ENCODE assay signal across 9 mouse cellular contexts in genomic region chr12:91765054-91765453, GRCm38 (mm10). TPM values are rescaled to one million over a fixed set of nuclear protein-coding genes. Genes with fewer than 3 reads are reported as not detected.
DNase-seq lines count a peak whose midpoint lies in the region; ATAC-seq and TF ChIP-seq lines count a peak whose summit lies in the region.
"Had no signal": no experiment of that assay in that cellular context is flagged by ENCODE, and none has a peak within 500 bp of the region (broad histone marks: within the 10 kb centered on the region; RNA-seq: fewer than 3 reads in every experiment).

No protein-coding gene starts in this region.

- no peaks in the 10 kb centered on the region for H3K79me2 ChIP-seq in macrophage (ENCODE audit: inconsistent target)

- ATAC-seq in inflammation-experienced regulatory T-cells, adult 6 months = no peak
- no peak for ATAC-seq in hindbrain, embryonic 16.5 days

- no peak overlapping the region for H3K4me2 ChIP-seq in hindbrain, embryonic 16.5 days (ENCODE audit: low read length)
- H3K4me2 ChIP-seq: hindbrain, embryonic 13.5 days had no signal

- TF ChIP-seq CTCF in kidney, adult 2 months (conservative IDR thresholded peaks at IDR 0.05; ENCODE audit: insufficient read depth, insufficient read length, low read depth, low read length) = no peak

- peak; percentile 58 for DNase-seq in kidney, adult 2 months
- no peak for DNase-seq in kidney, adult 8-10 months
- peak; percentile 65 for DNase-seq in R1 (ENCODE audit: low read depth, low spot score)
- DNase-seq in kidney, postnatal 10 days = peak; percentile 50
- no peak for DNase-seq in thymus, postnatal 25 days

- no peak for TF ChIP-seq POLR2A in kidney, adult 2 months (IDR thresholded peaks at IDR 0.05; ENCODE audit: low read depth, low read length)

- H3K4me3 ChIP-seq in kidney, adult 2 months (ENCODE audit: insufficient read depth, low read depth, low read length) = no peak overlapping the region
- peak overlapping the region; percentile 14 for H3K4me3 ChIP-seq in macrophage (ENCODE audit: inconsistent target)
- H3K4me3 ChIP-seq in hindbrain, embryonic 16.5 days (ENCODE audit: low read length) = no peak overlapping the region
- H3K4me3 ChIP-seq: hindbrain, embryonic 13.5 days had no signal

- H3K36me3 ChIP-seq in kidney, adult 2 months (ENCODE audit: control insufficient read depth, insufficient read depth, low read length) = no peaks in the 10 kb centered on the region
- no peaks in the 10 kb centered on the region for H3K36me3 ChIP-seq in macrophage (ENCODE audit: inconsistent target)
- H3K36me3 ChIP-seq in hindbrain, embryonic 16.5 days (ENCODE audit: control insufficient read depth, insufficient read depth, low read length) = no peaks in the 10 kb centered on the region
- H3K36me3 ChIP-seq: hindbrain, embryonic 13.5 days had no signal

- H3K27ac ChIP-seq in kidney, adult 2 months (ENCODE audit: insufficient read depth, low read depth, low read length) = peak overlapping the region; percentile 19; the same call in 1 of the 2 replicates
- peak overlapping the region; percentile 72 for H3K27ac ChIP-seq in macrophage
- H3K27ac ChIP-seq in hindbrain, embryonic 16.5 days (ENCODE audit: low read depth, low read length) = no peak overlapping the region
- H3K27ac ChIP-seq: hindbrain, embryonic 13.5 days had no signal

- H3K27me3 ChIP-seq in kidney, adult 2 months (replicated peaks; ENCODE audit: control insufficient read depth, insufficient read depth, low read length) = no peaks in the 10 kb centered on the region
- no peaks in the 10 kb centered on the region; the same call in 1 of the 2 replicates for H3K27me3 ChIP-seq in hindbrain, embryonic 16.5 days (replicated peaks; ENCODE audit: control insufficient read depth, insufficient read depth, low read length)

- peaks cover 11% of the 10 kb centered on the region for H3K4me1 ChIP-seq in kidney, adult 2 months (ENCODE audit: control insufficient read depth, insufficient read depth, low read length)
- peaks cover 9% of the 10 kb centered on the region for H3K4me1 ChIP-seq in hindbrain, embryonic 16.5 days (ENCODE audit: control insufficient read depth, insufficient read depth, low read depth, low read length)

- 24% methylated on average over 2 of the region's 2 CpGs for WGBS in kidney, adult 2 months
- 5% methylated on average over 2 of the region's 2 CpGs for WGBS in macrophage (ENCODE audit: missing documents)
- 14% methylated on average over 2 of the region's 2 CpGs for WGBS in hindbrain, embryonic 16.5 days

- no peaks in the 10 kb centered on the region for H3K9me3 ChIP-seq in hindbrain, embryonic 16.5 days (ENCODE audit: control insufficient read depth, low read length)
- H3K9me3 ChIP-seq: hindbrain, embryonic 13.5 days had no signal

- H3K9ac ChIP-seq in hindbrain, embryonic 16.5 days (ENCODE audit: low read depth, low read length) = no peak overlapping the region
- H3K9ac ChIP-seq: hindbrain, embryonic 13.5 days had no signal

RNA-seq across cellular contexts. Expression of gene Ston2, which starts 23.1 kb away (rescaled TPM):
- polyA plus RNA-seq in kidney, adult 2 months (2012; rRNA removed) = 23.3 and 42.8 TPM in 2 replicates
- 10 to 100 TPM in 10 of 26 experiments, 1 to 10 TPM in 16; 1.0 to 33.0 (median 5.4) TPM for total RNA-seq in macrophage (2018; cell fraction: chromatin; rRNA removed)
- 1 to 10 TPM in 24 of 26 experiments, under 1 TPM in 2; 0.91 to 9.6 (median 3.1) TPM for total RNA-seq in macrophage (2018; cell fraction: cytosol; rRNA removed)
- 10 to 100 TPM in 11 of 26 experiments, 1 to 10 TPM in 15; 1.2 to 41.2 (median 8.7) TPM for total RNA-seq in macrophage (2018; cell fraction: nucleus; rRNA removed)
- polyA plus RNA-seq in macrophage (2018) = 3.0 to 5.3 TPM (median 5.0 TPM) in 3 replicates
- polyA plus RNA-seq in inflammation-experienced regulatory T-cells, adult 6 months (2017; shearing (Covaris generic)) = 1 to 10 TPM in 1 of 3 experiments, under 1 TPM in 2; 0.69 to 2.0 (median 0.82) TPM
- polyA plus RNA-seq in hindbrain, embryonic 16.5 days (2015; fragmentation: Nextera tagmentation; extraction: Ambion mirVana) = 7.1 and 8.0 TPM in 2 replicates

Comparison
In these comparisons a context has a peak if more than half of its experiments do, and no peak if none do; other contexts are left out.
1. DNase-seq: peak in kidney, adult 2 months (single experiment), R1 (single experiment) and kidney, postnatal 10 days (single experiment); none in kidney, adult 8-10 months (0 of 2) and thymus, postnatal 25 days (single experiment).